Mouse (Mus musculus): ENCODE measurements around the gene Rpl21. TPM values are rescaled to one million over a fixed set of nuclear protein-coding genes. Genes with fewer than 3 reads are reported as not detected.

Gene Rpl21
- 100 to 1,000 TPM; 205 to 212 TPM for total RNA-seq (2021)
- long read RNA-seq, experiment 1, transcript Rpl21-204 (2 exons, 632 nt), result minor isoform, 5 of 27 reads
- long read RNA-seq, experiment 1, transcript Rpl21-203 (6 exons, 1,067 nt), result major isoform, 7 of 27 reads
- long read RNA-seq, experiment 1, transcript Rpl21-201 (6 exons, 1,856 nt), result minor isoform, 5 of 27 reads
- long read RNA-seq, experiment 1, partial matches to known transcripts, result 3 of 27 reads
- long read RNA-seq, experiment 1, other reads (novel, unspliced or antisense), result 4 of 27 reads
- long read RNA-seq, experiment 2, transcript Rpl21-203 (6 exons, 1,067 nt), result major isoform, 10 of 29 reads
- long read RNA-seq, experiment 2, transcript Rpl21-201 (6 exons, 1,856 nt), result minor isoform, 6 of 29 reads
- long read RNA-seq, experiment 2, partial matches to known transcripts, result 5 of 29 reads
- long read RNA-seq, experiment 2, other reads (novel, unspliced or antisense), result 2 of 29 reads

- peak; percentile 92 to 94 for DNase-seq (ENCODE audit: low spot score in 2 of 2)
- Histone ChIP-seq H3K4me3 (peak within 1 kb of the TSS; percentile 98), H3K27ac (peak within 1 kb of the TSS; percentile 99)
- no peak for TF ChIP-seq CTCF (conservative IDR thresholded peaks at IDR 0.05)
These were observed at the start of gene Rpl21 for GRCm38 (mm10) chr5:146832769-146833448. Rpl21 (plus strand) TSS chr5:146832890.

GRCm38 (mm10) chr5:146783300-146783699 lies 49.4 kb upstream of the Rpl21 start:
- no peak overlapping the region for H3K27ac ChIP-seq
- DNase-seq (ENCODE audit: low spot score in 2 of 2), result no peak
- H3K4me3 ChIP-seq, result no peak overlapping the region
- TF ChIP-seq CTCF (conservative IDR thresholded peaks at IDR 0.05), result no peak; the same call in 1 of the 2 replicates

GRCm38 (mm10) chr5:146783891-146784290 lies 48.8 kb upstream of the Rpl21 start:
- no peak overlapping the region for H3K27ac ChIP-seq

GRCm38 (mm10) chr5:146786123-146786522 lies 46.6 kb upstream of the Rpl21 start:
- Histone ChIP-seq H3K27ac (no peak overlapping the region), H3K4me3 (no peak overlapping the region)
- no peak for TF ChIP-seq CTCF (conservative IDR thresholded peaks at IDR 0.05)
- no peak for DNase-seq (ENCODE audit: low spot score in 2 of 2)

More at GRCm38 (mm10) chr5:146783891-146784290, 48.8 kb upstream of the Rpl21 start:
- no peak for DNase-seq (ENCODE audit: low spot score in 2 of 2)
- no peak overlapping the region for H3K4me3 ChIP-seq
- no peak for TF ChIP-seq CTCF (conservative IDR thresholded peaks at IDR 0.05)

GRCm38 (mm10) chr5:146789413-146789812 lies 43.3 kb upstream of the Rpl21 start:
- no peak for DNase-seq (ENCODE audit: low spot score in 2 of 2)
- H3K4me3 ChIP-seq, result no peak overlapping the region
- TF ChIP-seq CTCF (conservative IDR thresholded peaks at IDR 0.05), result no peak
- H3K27ac ChIP-seq, result no peak overlapping the region

- Histone ChIP-seq H3K4me3 (no peak overlapping the region; the same call in 1 of the 2 replicates), H3K27ac (peak overlapping the region; percentile 46; the same call in 1 of the 2 replicates)
- DNase-seq (ENCODE audit: low spot score in 2 of 2), result no peak
- TF ChIP-seq CTCF (conservative IDR thresholded peaks at IDR 0.05), result no peak
These were observed 41.7 kb upstream of the Rpl21 start for GRCm38 (mm10) chr5:146790944-146791343.

- TF ChIP-seq CTCF (conservative IDR thresholded peaks at IDR 0.05), result no peak
- no peak for DNase-seq (ENCODE audit: low spot score in 2 of 2)
- Histone ChIP-seq H3K27ac (no peak overlapping the region), H3K4me3 (peak overlapping the region; percentile 15; the same call in 1 of the 2 replicates)
These were observed 40.4 kb upstream of the Rpl21 start for GRCm38 (mm10) chr5:146792140-146792791.

- no peak for DNase-seq (ENCODE audit: low spot score in 2 of 2)
- Histone ChIP-seq H3K4me3 (peak overlapping the region; percentile 83), H3K27ac (peak overlapping the region; percentile 89)
- no peak for TF ChIP-seq CTCF (conservative IDR thresholded peaks at IDR 0.05)
These were observed 39.0 kb upstream of the Rpl21 start for GRCm38 (mm10) chr5:146793630-146794083.

GRCm38 (mm10) chr5:146794084-146794852 lies 38.4 kb upstream of the Rpl21 start:
- H3K27ac ChIP-seq, result peak overlapping the region; percentile 89
- no peak for DNase-seq (ENCODE audit: low spot score in 2 of 2)

GRCm38 (mm10) chr5:146794853-146795252 lies 37.8 kb upstream of the Rpl21 start, which contains the start of gene Usp12:
Usp12 (minus strand) TSS chr5:146795006.
- peak; percentile 98 to 99 for DNase-seq (ENCODE audit: low spot score in 2 of 2)
- TF ChIP-seq CTCF (conservative IDR thresholded peaks at IDR 0.05), result no peak
- H3K27ac ChIP-seq, result peak within 1 kb of the TSS; percentile 92
- H3K4me3 ChIP-seq, result peak within 1 kb of the TSS; percentile 83

More at GRCm38 (mm10) chr5:146794084-146794852, 38.4 kb upstream of the Rpl21 start:
- TF ChIP-seq CTCF (conservative IDR thresholded peaks at IDR 0.05), result no peak
- H3K4me3 ChIP-seq, result peak overlapping the region; percentile 83

GRCm38 (mm10) chr5:146795728-146796127 lies 37.0 kb upstream of the Rpl21 start:
- peak overlapping the region; percentile 50; the same call in 1 of the 2 replicates for H3K4me3 ChIP-seq
- no peak for TF ChIP-seq CTCF (conservative IDR thresholded peaks at IDR 0.05)
- DNase-seq (ENCODE audit: low spot score in 2 of 2), result peak in 1 of 2 experiments; percentile 43
- peak overlapping the region; percentile 92 for H3K27ac ChIP-seq

GRCm38 (mm10) chr5:146798031-146798430 lies 34.7 kb upstream of the Rpl21 start:
- no peak for DNase-seq (ENCODE audit: low spot score in 2 of 2)
- H3K27ac ChIP-seq, result no peak overlapping the region
- TF ChIP-seq CTCF (conservative IDR thresholded peaks at IDR 0.05), result no peak
- no peak overlapping the region for H3K4me3 ChIP-seq

Measured in layer of hippocampus, adult 2 months (tissue).